Mouse (Mus musculus) right cerebral cortex, postnatal 14 days (tissue): ENCODE measurements around the gene Fam76a.

Experiments
- DNase-seq: peaks from one replicate; pipeline ENCODE4 v3.0.0; 2022

The Fam76a gene

GRCm38 (mm10) chr4:132884064-132884843, 38.1 kb downstream of the Fam76a start, which contains the start of gene Stx12:
Gene Stx12, minus strand, starts transcription at chr4:132884509.
- DNase-seq, result peak; percentile 91

GRCm38 (mm10) chr4:132883561-132884063, 38.7 kb downstream of the Fam76a start:
- DNase-seq, result no peak

GRCm38 (mm10) chr4:132874363-132875097, 47.8 kb downstream of the Fam76a start:
- DNase-seq, result no peak

- DNase-seq, result no peak
These were observed 48.6 kb downstream of the Fam76a start for GRCm38 (mm10) chr4:132873481-132874362.

GRCm38 (mm10) chr4:132871116-132871515, 51.2 kb downstream of the Fam76a start:
- DNase-seq, result no peak

- no peak for DNase-seq
These were observed 57.5 kb downstream of the Fam76a start for GRCm38 (mm10) chr4:132864856-132865255.

- DNase-seq, result no peak
These were observed 59.3 kb downstream of the Fam76a start for GRCm38 (mm10) chr4:132863012-132863411.

GRCm38 (mm10) chr4:132860880-132861279, 61.5 kb downstream of the Fam76a start:
- DNase-seq, result no peak
